Mouse (Mus musculus): ENCODE results near the gene Rngtt. TPM values are rescaled to one million over a fixed set of nuclear protein-coding genes. Genes with fewer than 3 reads are reported as not detected.

Rngtt gene
- total RNA-seq, 1 experiment from 2014 or later, result 36.3 TPM

GRCm38 (mm10) chr4:33547315-33547929, 237.3 kb downstream of the Rngtt start:
- no peak for ATAC-seq (ENCODE audit: extremely low read depth, insufficient number of reproducible peaks, low FRiP score, poor library complexity, severe bottlenecking)

GRCm38 (mm10) chr4:33549606-33550005, 239.5 kb downstream of the Rngtt start:
- no peak for ATAC-seq (ENCODE audit: extremely low read depth, insufficient number of reproducible peaks, low FRiP score, poor library complexity, severe bottlenecking)

Other genes starting within 250 kb of the Rngtt start
- 0.81 TPM in 1 of 2 replicates, not detected in the other for gene Gabrr2, start 247.3 kb upstream of the Rngtt start, total RNA-seq (2017)
- gene Gabrr1, start 177.8 kb upstream of the Rngtt start, total RNA-seq (2017), result not detected in 2 replicates
- not detected in 2 replicates for gene Pm20d2, start 120.6 kb upstream of the Rngtt start, total RNA-seq (2017)
- gene Srsf12, start 101.3 kb upstream of the Rngtt start, total RNA-seq (2017), result 0.12 TPM in 1 of 2 replicates, not detected in the other
- 391 and 398 TPM in 2 replicates for gene Pnrc1, start 20.1 kb upstream of the Rngtt start, total RNA-seq (2017)

All from neutrophil, adult 5-6 weeks (primary cell).